Mouse (Mus musculus): ENCODE measurements at regions not wholly inside any gene's neighbourhood (a gene's known extent, or its start where the extent isn't known, plus 50 kb on each side); places are given as distances from the start of the nearest gene placed in this dataset.
"Not testable (repeated sequence)": the region's sequence is repeated elsewhere in the genome, so short reads cannot be mapped to it uniquely, and the experiment has no call there.

DNA sequence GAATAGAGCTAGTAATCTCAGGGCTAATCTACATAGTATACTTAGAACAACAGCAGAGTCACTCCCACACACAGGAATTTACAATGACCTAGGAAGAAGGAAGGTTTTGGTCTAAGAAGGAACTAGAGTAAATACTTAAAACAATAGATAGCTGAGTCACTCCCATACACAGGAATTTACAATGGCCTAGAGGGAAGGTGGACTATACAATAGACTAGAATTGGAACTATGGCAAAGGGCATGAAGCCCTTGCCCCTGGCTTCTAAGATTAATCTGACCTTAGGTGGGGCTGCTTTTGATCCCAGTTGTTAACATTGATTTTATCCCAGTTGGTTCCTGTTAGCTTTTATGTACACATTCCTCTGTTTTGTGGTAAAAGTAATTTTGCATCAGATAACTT lies 427.8 kb upstream of the Clint1 start:
- DNase-seq (ENCODE audit: low spot score): not testable (repeated sequence)

DNA sequence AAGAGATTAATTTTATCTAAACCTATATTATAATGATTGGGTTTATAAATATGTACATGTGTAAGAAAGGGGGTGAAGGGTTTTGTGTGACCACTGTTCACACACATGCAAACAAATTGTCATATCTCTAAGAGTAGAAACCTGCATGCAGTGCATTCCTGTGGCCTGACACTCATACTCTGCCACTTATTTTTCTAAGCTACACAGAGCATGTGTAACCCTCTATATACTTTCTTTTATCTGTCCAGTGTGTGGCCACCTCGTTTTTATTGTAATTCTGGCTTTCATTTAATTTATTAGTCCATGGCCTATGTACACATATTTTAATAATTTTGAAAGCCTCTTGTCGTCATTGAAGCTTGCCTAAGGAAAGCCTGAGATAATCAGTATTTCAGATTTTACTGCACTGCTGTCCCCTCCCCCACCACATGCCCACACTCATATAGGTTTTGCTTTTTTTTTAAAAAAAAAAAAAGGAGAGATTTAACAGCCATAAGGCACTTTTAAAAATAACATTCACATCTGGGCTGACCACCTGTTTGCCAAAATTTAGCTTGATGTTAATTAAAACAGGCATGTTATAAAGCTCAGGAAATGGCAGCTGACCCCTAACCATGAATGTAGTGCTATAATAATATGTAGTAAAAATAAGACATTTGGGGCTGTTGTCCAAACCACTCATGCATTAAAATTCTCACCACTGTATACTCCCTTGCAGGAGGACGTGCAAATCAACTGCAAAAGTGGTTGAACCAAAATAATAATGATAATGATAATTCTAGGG lies 410.7 kb upstream of the Clint1 start:
- DNase-seq (ENCODE audit: low spot score): no peak

DNA sequence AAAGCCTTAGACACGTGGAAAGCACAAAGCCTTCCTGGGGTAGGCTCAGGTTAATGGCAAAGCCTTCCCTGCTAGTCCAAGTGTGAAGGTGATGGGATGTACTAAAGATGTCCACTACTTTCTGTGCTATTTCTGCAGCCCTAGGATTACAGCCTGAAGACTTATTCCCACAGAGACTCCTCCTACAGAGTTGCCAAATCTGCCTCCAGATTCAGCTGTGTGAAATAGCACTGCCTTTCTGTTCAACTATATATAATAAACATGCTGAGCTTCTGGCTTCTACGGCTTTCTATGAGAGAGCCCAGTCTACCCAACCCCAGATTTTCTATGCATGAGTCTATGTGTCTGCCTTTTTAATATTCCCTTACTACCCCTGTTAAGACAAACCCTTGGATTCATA lies 405.3 kb upstream of the Clint1 start:
- no peak for DNase-seq (ENCODE audit: low spot score)

DNA sequence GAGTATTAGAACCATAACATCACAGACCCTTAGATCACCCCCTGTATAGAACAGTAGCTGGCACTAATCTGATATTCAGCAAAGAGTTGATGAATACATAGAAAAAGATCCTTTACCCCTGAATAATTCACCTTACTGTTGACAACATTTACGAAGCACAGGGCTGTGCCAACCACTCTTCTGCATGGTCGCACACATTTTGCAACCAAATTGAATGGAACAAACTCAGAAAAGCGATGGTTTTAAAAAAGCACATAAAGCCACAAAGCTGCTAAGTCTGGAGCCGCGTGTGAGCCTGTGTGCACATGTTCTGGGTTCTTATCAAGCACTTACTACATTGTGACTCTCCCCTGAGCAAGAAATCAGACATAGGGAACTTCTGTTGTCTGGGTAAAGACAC lies 397.6 kb upstream of the Clint1 start:
- no peak for DNase-seq (ENCODE audit: low spot score)

DNA sequence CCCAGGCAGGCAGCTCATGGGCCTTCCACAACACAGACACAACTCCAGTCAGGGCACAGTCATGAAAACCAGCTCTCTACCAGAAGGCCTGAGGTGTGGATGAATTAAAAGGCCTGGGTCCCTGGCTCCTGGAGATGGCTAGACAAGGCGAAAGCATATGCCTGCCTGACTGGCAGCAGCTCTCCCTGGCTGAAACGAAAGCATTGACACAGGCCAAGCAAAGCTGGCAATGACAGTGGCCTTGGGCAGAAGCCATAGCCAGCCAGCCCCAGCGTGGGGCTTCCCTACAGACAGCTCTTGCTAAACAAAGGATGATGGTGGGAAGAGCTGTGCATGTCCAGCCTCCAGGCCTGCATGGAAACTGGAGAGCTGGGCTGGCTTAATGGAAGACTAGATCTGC lies 396.9 kb upstream of the Clint1 start:
- no peak for DNase-seq (ENCODE audit: low spot score)

DNA sequence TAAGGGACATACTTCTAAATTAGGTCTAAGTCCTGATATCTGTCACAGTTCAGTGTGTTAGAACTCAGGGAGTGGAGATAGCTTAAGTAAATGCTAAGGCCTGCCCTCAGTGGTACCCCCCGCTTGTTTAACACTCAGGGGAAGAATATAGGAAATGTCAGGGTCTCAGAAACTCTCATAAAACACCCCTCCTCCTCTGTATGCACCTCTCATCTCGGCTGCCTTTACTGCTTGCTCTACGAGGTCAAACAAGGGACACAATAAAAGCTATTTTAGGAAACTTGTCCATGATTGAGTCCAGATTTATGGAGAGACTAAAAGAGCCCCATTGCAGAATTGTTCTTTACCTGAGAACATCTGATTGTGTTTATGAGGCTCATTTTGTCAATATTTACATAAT lies 395.1 kb upstream of the Clint1 start:
- DNase-seq (ENCODE audit: low spot score): no peak

DNA sequence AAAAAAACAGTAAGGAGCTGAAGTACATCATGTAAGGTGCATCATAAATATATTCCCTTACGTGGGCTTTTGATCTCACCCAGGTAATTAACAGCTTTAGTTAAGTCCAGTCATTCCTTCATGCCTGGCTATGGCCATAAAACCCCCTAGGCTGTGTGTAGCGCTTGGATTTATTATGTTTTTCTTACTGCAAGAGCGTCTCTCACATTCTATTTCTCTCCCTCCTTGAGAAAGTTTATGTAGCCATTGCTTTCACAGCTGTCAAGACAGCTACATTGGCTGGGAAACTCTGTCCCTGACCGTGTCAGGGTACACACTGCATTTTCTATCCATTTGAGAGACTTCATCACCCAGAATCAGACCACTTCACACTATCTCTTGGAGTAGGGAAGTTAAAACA lies 394.3 kb upstream of the Clint1 start:
- no peak for DNase-seq (ENCODE audit: low spot score)

DNA sequence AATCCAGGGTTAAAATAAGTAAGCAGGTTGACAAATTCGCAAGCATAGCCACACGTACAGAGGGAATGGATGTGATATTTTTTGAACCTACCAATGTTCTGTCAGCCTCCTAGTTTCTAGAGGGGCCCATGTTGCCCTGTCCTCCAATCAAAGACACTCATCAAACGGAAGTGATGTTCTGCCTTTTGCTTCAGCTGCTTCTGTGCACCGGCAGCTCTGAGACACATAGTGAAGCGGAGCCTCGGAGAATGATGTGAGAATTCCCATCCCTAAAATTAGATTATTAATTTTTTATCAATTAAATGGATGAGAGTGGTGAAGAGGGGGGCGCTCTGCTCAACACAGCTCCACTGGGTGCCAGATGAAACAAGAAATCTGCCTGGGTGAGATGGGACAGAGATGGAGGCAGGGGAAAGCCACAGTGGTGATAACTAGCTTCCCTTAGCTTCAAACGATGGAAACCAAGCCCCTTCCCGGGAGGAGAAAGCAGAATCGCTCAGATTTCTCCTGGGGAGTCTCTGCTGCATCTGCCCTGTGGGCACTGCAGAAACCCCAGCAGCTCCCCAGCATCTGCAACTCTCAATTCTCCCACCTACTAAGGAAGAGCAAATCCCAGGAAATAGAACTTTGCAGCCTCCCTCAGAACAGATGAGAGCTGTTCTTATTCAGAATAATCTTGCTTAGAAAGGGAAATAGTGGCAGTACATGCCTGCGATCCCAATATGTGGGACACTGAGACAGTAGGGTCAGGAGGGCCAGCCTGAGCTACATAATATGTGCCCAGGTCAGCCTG lies 391.7 kb upstream of the Clint1 start:
- no peak for DNase-seq (ENCODE audit: low spot score)

DNA sequence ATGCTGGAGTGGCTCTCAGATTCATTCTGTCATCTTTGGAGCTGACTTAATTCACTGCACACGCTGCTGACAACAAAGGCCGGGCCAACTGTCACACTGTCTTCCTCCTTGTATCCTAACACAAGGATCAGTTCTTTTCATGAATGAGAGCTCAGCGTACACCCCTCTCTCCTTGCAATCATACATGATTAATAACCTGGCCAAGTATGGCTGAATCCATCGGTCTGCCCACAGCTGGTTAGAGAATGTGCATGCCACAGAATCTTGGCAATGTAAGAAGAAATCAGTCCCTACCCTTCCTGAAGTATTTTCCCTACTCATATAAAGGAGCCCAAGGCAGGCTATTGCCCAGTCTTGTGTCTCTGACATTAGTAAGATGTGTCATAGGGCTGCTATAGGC lies 387.4 kb upstream of the Clint1 start:
- DNase-seq (ENCODE audit: low spot score): no peak

DNA sequence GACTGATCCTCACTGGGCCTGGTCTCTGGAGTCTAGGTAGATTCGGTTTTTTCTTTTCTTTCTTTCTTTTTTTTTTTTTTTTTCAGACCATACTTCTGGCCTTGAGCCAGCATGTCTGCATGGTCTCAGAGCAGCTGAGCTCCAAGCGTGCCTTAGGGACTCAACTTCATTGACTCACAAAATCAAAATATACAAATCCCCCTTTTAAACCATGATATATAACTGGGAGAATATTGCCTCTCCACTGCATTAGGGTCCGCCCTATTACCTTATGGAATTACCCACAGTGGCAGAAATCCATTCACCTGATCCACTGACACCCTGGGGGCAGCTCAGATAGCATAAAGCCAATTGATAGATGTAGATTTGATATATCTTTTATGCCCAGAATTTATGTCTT lies 385.5 kb upstream of the Clint1 start:
- DNase-seq (ENCODE audit: low spot score): no peak

DNA sequence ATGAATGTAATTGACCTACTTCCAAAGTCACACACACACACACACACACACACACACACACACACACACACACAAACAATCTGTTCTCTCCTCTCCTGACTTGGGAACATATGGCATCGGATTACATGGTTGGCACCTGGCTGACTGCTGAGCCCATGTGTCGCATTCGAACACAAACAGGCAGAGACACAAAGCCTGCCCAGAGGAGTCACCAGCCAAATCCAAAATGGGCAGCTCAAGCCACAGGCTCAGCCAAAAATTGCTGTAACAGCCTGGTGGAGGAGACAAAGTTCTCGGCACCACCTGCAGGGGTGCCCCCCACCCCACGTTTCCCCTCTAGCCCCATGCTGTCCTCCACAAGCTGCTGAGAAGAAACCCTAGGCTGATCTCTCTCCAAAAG lies 379.7 kb upstream of the Clint1 start:
- no peak for DNase-seq (ENCODE audit: low spot score)

DNA sequence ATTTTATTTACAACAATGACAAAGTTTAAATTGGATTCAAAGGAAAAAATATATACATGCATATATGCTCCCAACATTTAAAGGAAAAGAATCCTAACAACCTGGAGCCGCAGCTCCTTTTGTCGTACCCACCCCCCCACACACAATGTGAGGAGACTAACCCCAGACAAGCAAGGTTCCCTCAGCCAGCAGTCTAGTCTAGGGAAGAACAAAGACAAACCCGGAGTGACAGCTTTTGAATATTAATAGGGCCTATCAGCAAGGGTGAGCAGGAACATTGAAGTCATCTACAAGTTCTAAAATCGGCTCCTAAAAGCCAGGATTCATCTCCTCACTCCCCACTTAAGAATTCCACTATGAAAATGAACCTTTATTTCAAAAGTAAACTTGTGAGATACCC lies 374.9 kb upstream of the Clint1 start:
- DNase-seq (ENCODE audit: low spot score): no peak

DNA sequence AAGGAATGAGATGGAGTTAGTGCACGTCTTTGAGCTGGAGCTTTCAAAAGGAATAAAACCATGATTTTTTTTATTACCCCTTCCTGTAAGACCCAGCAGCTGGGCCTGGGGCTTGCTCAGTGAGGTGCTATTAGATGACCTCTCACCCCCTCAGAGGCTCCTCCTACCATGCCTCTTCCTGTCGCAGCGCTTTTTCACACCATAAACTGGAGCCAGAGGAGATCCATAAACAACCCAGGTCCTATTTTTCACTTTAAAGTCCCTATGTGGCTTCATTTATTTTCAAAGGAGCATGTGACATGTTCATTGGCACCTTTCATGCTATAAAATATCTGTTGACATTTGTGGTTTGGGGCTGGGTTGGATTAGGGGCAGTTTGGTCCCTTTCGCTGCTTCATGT lies 365.9 kb upstream of the Clint1 start:
- no peak for DNase-seq (ENCODE audit: low spot score)

DNA sequence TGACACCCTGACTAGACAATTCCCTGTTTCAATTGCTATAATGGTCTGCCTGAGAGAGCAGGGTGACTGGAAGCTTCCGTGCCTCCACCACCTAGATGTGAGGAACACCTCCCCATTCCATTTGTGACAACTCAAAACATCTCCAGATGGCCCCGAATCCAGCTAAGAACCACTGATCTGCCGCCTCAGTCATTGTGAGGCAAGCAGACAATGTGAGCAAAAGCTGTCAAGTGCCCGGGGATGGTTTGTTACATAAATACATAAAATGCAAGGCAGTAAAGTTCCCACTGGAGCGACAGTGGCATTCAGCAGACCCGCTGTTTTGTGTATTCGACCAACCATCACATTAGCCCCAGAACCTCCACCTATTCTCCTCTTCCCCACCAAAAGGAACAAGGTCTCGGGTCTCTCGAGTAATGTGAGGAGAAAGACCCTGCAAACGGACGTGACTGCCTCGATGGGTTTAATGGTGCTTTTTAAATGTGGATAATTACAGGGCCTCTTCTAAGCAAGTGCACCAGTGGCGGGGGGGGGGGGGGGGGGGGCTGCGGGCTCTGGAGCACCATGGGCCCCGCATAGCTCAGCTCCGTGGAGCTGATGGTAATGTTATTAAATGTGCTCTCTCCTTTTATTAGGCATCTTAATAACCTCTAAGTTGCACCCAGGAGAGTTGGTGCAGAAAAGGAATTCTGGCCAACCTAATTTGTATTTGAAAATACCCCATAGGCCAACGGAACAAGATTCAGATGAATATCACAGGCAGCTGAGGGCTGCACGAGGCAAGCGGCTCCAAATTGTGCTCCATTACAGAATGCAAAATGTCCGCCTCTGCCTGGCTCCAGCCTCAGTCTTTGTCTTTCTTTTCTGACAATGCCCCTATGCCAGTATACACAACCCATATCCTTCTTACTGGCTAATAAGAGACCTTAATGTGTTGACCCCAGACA lies 360.6 kb upstream of the Clint1 start:
- no peak for DNase-seq (ENCODE audit: low spot score)

DNA sequence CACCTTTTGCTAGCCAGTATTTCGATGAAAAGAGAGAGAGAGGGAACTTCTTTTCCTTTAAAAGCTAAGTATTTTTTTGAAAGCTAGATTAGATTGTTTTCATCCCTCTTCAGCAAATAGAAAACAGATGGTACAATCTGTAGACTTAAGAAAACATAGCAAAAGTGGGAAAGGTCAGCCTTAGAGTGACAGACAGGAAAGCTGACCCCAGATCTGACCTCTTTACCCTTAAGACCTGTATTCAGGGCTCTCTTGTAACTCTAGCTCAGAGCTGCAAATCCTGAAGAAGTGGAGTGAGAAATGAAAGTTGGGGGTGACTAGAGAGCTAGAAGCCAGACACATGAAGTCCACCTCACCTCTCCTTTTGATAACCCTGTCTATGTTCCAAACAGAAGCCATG lies 356.6 kb upstream of the Clint1 start:
- DNase-seq (ENCODE audit: low spot score): no peak

DNA sequence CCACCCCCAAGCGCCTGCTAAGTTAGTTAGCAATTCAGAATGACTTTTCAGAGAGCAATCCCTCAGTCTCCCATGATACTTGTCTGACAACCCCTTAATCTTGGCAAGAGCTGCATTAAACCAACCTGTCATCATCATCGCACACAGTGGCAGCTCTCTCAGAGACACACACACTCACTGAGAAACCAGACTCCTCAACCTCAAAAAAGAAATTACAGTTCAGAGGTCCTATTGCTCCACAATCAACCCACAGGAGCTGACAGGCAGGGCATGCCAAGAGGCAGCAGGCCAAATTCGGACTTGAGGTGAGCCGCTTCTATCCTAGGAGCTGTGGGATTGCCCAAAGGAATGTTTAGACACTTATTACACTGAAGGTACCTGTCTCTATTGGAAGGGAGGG lies 343.3 kb upstream of the Clint1 start:
- no peak for DNase-seq (ENCODE audit: low spot score)

DNA sequence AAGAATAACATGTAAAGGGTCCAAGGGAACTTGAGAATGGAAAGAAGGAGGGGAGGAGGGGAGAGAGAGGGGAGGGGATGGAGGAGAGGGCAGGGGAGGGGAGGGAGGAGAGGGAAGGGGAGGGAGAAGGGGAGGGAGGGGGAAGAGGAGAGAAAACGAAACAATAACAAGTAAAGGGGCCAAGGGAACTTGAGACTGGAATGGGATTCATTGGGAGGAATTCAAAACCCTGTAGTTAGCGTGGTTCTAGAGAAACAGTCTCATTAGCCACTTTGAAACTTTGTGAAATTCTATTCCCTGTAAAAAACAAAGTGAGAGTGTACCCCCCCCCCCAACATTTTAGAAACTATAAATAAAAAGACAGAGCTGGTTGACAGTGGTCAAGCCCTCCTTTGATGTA lies 342.6 kb upstream of the Clint1 start:
- no peak for DNase-seq (ENCODE audit: low spot score)

DNA sequence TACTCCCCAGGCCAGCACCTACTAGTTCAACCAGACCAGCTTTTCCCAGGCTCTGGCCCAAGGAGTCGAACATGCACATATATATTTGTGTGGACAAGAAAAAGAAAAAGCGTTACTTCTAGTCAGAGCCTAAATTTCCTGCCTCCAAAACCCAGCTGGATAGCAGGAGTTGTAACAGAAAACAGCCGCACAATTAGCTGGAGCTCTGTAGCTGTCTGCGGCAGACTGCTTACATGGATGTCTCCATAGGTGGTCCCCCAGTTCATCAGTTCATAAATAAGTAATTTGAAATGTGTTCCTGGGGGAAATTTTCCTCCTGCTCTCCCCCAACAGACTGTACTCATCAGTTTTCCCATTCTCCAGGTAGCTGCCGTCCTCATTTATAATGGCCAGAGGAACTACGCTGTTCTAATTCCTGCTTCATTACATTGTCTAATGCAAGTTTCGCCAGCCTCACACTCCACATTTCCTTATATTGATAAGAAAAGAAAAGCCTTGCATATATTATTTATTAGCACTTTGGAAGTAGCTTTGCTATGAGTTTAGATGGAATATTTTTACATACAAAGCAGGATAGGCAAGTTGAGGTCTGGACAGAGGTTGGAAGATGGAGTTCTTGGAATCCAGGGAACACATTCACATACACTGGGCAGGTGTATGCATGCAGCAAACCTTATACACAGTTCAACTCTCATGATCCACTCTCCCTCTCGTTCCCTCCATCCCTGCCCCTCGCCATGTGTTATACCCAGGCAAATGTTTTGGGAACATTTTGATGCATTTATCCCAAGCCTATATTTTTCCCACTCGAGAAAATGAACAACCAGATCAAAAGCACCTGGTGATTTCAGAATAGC lies 337.2 kb upstream of the Clint1 start:
- no peak for DNase-seq (ENCODE audit: low spot score)

DNA sequence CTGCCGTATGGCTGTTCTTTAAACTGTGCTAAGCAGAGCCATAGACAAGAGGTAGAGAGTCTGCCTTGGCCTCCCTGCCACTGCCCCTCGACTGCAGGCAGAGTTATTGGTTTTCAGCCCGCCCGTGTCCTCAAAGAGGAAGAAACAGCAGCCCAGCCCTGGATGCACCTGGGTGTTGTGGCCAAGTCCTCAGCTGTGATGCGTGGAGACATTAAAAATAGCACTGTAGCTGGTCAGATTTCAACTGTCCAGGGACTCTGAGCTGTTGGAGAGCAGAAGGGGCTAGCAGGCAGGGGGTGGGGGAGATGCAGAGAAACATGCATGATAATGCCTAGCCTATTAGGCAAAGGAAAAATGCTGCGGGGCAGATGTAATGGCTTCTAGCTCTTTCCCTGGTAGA lies 327.1 kb upstream of the Clint1 start:
- no peak for DNase-seq (ENCODE audit: low spot score)

DNA sequence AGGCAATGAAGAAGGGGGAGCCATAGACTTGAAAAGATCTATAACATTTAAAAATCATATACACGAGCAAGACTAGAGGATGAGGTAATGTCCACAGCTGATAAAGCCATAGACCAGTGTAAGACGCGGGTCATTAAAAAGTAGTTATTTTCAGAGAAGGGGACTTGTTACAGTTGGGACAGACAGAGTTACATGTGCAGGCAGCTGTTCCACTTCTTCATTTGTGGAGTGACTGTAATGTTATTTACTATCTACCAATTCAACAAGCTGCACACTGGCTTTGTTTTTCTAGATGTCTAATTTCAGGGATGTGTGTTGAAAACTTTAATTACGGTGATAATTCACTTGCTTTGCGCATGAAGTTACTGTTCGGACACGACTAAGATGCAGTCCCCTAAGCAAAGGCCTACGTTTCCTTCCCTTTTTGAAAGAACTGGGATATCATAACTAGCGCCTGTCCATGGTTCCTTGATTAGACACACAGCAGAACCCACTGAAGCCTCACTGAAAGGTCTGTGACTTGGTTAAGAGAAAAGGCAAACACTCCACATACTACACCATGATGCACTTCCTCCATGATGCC lies 320.7 kb upstream of the Clint1 start:
- no peak for DNase-seq (ENCODE audit: low spot score)

DNA sequence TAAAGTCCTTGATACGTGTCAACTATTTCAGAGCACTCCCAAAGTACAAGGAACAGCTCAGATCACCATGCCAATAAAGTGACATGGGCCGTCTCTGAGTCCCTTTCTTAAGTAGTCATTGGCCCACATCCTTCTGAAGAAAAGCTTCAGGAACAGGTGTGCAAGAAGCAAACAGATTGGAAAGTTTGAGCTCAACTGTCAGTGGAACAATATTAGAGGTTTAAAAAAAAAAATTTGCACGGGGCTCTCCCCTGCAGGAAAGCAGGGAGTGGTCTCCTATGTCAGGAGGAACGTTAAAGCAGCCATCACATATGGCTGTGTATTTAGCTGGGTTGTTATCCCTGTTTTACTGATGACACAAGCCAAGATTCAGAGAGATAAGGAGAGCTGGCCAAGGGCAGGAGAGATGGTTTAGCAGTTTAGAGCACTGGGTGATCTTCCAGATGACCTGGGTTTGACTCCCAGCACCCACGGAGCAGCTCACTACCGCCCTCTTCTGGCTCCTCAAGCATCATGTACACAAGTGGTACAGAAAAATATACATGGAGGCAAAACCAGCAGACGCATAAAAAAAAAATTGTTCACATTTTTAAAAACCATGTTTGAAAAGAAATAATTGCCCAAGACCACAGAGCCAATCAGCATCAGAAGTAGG lies 318.3 kb upstream of the Clint1 start:
- DNase-seq (ENCODE audit: low spot score): no peak

Data from urinary bladder, postnatal 25 days (tissue).